Mouse (Mus musculus): ENCODE measurements around the gene Usp4. TPM values are rescaled to one million over a fixed set of nuclear protein-coding genes. Genes with fewer than 3 reads are reported as not detected.

Usp4 gene
- polyA plus RNA-seq, 1 experiment = 74.1 TPM

GRCm38 (mm10) chr9:108388601-108389000, 40.9 kb downstream of the Usp4 start:
- H3K27ac ChIP-seq (ENCODE audit: insufficient read depth, low read depth, low read length) = 0 out of 2 replicates have a peak overlapping the region, but pooled peaks have one; percentile 14
- H3K4me1 ChIP-seq (ENCODE audit: control insufficient read depth, insufficient read depth, low read length) = peaks cover 3% of the 10 kb centered on the region; the same call in 1 of the 2 replicates
- peak; percentile 62 for DNase-seq
- 62% methylated on average over 10 of the region's 10 CpGs for WGBS
- H3K27me3 ChIP-seq (replicated peaks; ENCODE audit: control insufficient read depth, insufficient read depth, low read length) = no peaks in the 10 kb centered on the region
- peaks cover 1% of the 10 kb centered on the region; the same call in 1 of the 2 replicates for H3K36me3 ChIP-seq (ENCODE audit: control insufficient read depth, insufficient read depth, low read length)
- H3K4me3 ChIP-seq (ENCODE audit: insufficient read depth, low read depth, low read length) = no peak overlapping the region
- TF ChIP-seq POLR2A (IDR thresholded peaks at IDR 0.05; ENCODE audit: low read depth, low read length) (no peak), CTCF (conservative IDR thresholded peaks at IDR 0.05; ENCODE audit: insufficient read depth, insufficient read length, low read depth, low read length) (no peak)

DNA sequence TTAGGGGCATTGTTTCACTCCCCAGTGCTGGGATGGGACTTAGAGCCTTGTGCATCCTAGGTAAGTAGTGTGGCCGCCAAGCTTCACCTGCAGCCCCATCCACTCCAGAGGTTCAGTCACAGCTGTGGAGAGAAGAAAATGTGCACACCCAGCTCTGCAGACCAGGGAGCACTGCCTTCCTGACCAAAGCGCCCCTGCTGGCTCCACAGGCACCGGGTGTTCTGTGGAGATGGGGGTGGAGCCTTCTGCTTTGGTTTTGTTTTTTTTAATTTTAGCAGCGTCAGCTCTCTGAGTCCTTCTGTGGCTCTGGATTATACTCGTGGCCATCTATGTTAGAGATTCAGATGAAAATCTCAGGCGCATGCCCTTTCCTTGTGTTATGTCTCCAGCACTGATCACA, 41.6 kb downstream of the Usp4 start:
- 53% methylated on average over 6 of the region's 6 CpGs for whole genome bisulfite sequencing
- Histone ChIP-seq H3K4me1 (ENCODE audit: control insufficient read depth, insufficient read depth, low read length) (peaks cover 3% of the 10 kb centered on the region; the same call in 1 of the 2 replicates), H3K27me3 (replicated peaks; ENCODE audit: control insufficient read depth, insufficient read depth, low read length) (no peaks in the 10 kb centered on the region), H3K4me3 (ENCODE audit: insufficient read depth, low read depth, low read length) (no peak overlapping the region), H3K36me3 (ENCODE audit: control insufficient read depth, insufficient read depth, low read length) (peaks cover 1% of the 10 kb centered on the region; the same call in 1 of the 2 replicates), H3K27ac (ENCODE audit: insufficient read depth, low read depth, low read length) (no peak overlapping the region)
- TF ChIP-seq POLR2A (IDR thresholded peaks at IDR 0.05; ENCODE audit: low read depth, low read length) (no peak), CTCF (conservative IDR thresholded peaks at IDR 0.05; ENCODE audit: insufficient read depth, insufficient read length, low read depth, low read length) (no peak)
- DNase-seq = peak; percentile 71

- peak; percentile 90 for DNase-seq
- 59% methylated on average over 18 of the region's 18 CpGs for WGBS
These were observed 45.0 kb downstream of the Usp4 start, which contains the start of gene 1700102P08Rik for GRCm38 (mm10) chr9:108392676-108393075. Gene 1700102P08Rik (plus strand): TSS chr9:108392805.

DNA sequence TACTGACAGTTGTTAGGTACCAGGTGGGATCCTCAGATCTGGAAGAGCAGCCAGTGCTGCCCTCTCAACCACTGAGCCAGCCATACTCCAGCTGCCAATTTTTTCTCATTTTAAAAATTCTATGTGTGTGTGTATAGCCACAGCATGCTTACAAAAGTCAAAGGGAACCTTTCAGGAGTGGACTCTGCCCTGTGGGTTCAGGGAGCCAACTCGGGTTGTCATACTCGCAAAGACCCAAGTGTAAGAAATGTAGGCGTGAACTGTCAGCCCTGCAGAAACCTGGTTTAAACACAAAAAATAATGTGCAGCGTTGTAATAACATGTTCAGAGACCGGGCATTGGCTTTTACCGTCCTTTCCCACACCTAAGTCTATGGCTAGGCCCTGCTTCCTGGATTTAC, 46.5 kb downstream of the Usp4 start:
- peak; percentile 78 for DNase-seq
- TF ChIP-seq CTCF (conservative IDR thresholded peaks at IDR 0.05; ENCODE audit: insufficient read depth, insufficient read length, low read depth, low read length) = no peak
- TF ChIP-seq POLR2A (IDR thresholded peaks at IDR 0.05; ENCODE audit: low read depth, low read length) = no peak
- Histone ChIP-seq H3K4me3 (ENCODE audit: insufficient read depth, low read depth, low read length) (no peak overlapping the region), H3K36me3 (ENCODE audit: control insufficient read depth, insufficient read depth, low read length) (peaks cover 1% of the 10 kb centered on the region; the same call in 1 of the 2 replicates), H3K4me1 (ENCODE audit: control insufficient read depth, insufficient read depth, low read length) (peaks cover 4% of the 10 kb centered on the region; the same call in 1 of the 2 replicates), H3K27ac (ENCODE audit: insufficient read depth, low read depth, low read length) (no peak overlapping the region), H3K27me3 (replicated peaks; ENCODE audit: control insufficient read depth, insufficient read depth, low read length) (no peaks in the 10 kb centered on the region)
- 71% methylated on average over 6 of the region's 6 CpGs for WGBS

More at GRCm38 (mm10) chr9:108392676-108393075, 45.0 kb downstream of the Usp4 start, which contains the start of gene 1700102P08Rik:
- peaks cover 7% of the 10 kb centered on the region; the same call in 1 of the 2 replicates for H3K4me1 ChIP-seq (ENCODE audit: control insufficient read depth, insufficient read depth, low read length)
- no peak within 1 kb of the TSS for H3K4me3 ChIP-seq (ENCODE audit: insufficient read depth, low read depth, low read length)
- no peaks in the 10 kb centered on the region for H3K27me3 ChIP-seq (replicated peaks; ENCODE audit: control insufficient read depth, insufficient read depth, low read length)
- H3K36me3 ChIP-seq (ENCODE audit: control insufficient read depth, insufficient read depth, low read length) = peaks cover 1% of the 10 kb centered on the region; the same call in 1 of the 2 replicates
- H3K27ac ChIP-seq (ENCODE audit: insufficient read depth, low read depth, low read length) = no peak within 1 kb of the TSS
- 0 out of 2 replicates have a peak, but pooled peaks have one; percentile 12 for TF ChIP-seq CTCF (conservative IDR thresholded peaks at IDR 0.05; ENCODE audit: insufficient read depth, insufficient read length, low read depth, low read length)
- TF ChIP-seq POLR2A (IDR thresholded peaks at IDR 0.05; ENCODE audit: low read depth, low read length) = no peak

DNA sequence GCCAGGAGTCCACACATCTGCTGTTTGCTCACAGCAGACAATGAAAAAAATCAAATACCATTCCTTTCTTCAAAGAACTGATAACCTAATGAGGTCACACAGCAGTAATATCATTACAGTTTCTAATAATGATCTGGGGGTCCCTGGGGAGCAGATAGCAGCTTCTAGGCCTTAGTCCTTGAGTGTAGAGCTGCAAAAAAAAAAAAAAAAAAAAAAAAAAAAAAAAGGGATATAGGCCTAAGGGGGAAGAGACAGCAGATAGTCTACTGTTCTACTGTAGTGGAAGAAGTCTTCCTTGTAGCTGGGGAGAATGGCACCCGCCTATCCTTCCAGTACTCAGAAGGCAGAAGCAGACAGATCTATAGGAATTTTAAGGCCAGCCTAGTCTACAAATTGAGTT, 47.8 kb downstream of the Usp4 start:
- H3K27ac ChIP-seq (ENCODE audit: insufficient read depth, low read depth, low read length) = no peak overlapping the region
- DNase-seq = no peak
- WGBS = 93% methylated on average over 1 of the region's 1 CpGs
- H3K36me3 ChIP-seq (ENCODE audit: control insufficient read depth, insufficient read depth, low read length) = peaks cover 1% of the 10 kb centered on the region; the same call in 1 of the 2 replicates
- no peak for TF ChIP-seq CTCF (conservative IDR thresholded peaks at IDR 0.05; ENCODE audit: insufficient read depth, insufficient read length, low read depth, low read length)
- no peak for TF ChIP-seq POLR2A (IDR thresholded peaks at IDR 0.05; ENCODE audit: low read depth, low read length)
- no peak overlapping the region for H3K4me3 ChIP-seq (ENCODE audit: insufficient read depth, low read depth, low read length)
- H3K27me3 ChIP-seq (replicated peaks; ENCODE audit: control insufficient read depth, insufficient read depth, low read length) = no peaks in the 10 kb centered on the region
- peaks cover 4% of the 10 kb centered on the region; the same call in 1 of the 2 replicates for H3K4me1 ChIP-seq (ENCODE audit: control insufficient read depth, insufficient read depth, low read length)

- no peak for DNase-seq
- Histone ChIP-seq H3K27ac (ENCODE audit: insufficient read depth, low read depth, low read length) (no peak overlapping the region), H3K27me3 (replicated peaks; ENCODE audit: control insufficient read depth, insufficient read depth, low read length) (no peaks in the 10 kb centered on the region), H3K4me1 (ENCODE audit: control insufficient read depth, insufficient read depth, low read length) (peaks cover 10% of the 10 kb centered on the region; the same call in 1 of the 2 replicates), H3K4me3 (ENCODE audit: insufficient read depth, low read depth, low read length) (no peak overlapping the region), H3K36me3 (ENCODE audit: control insufficient read depth, insufficient read depth, low read length) (no peaks in the 10 kb centered on the region)
- 94% methylated on average over 3 of the region's 3 CpGs for WGBS
- TF ChIP-seq CTCF (conservative IDR thresholded peaks at IDR 0.05; ENCODE audit: insufficient read depth, insufficient read length, low read depth, low read length) (no peak), POLR2A (IDR thresholded peaks at IDR 0.05; ENCODE audit: low read depth, low read length) (no peak)
These were observed 50.7 kb downstream of the Usp4 start for GRCm38 (mm10) chr9:108398324-108398723.

DNA sequence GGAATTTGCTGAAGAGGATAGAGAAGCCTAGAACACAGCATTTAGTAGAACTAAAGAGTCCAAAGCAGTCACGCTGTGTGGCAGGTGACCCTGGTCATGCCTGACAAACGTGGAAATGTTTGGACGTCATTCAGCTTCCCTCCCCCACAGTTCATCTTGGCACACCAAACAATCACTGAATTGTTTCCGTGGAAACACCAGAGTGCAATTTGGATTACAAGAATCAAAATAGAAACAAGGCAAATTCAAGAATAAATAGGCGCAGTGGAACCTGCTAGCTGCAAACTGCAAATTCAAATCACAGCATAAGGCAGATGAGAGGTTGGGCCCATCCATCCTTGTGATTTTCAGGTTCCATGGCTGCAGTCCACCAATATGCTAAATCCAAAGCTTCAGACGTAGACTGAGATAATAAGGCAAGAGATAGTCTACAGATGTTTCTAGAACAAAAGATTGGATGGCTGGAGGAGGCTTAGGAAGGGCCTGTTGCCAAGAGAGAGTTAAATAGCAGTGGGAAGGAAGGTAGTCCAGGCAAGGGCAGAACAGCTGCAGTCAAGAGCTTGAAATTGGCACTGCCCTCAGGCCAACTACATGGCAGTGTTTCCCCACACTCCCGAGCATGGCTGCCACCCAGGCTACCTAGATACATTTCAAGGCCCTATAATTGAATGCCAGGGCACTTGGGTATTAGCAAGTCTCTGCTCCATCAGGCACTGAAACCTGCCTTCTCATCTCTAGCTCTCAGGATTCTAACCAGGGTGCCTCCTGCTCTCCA, 53.7 kb downstream of the Usp4 start:
- peak; percentile 79 for DNase-seq
- H3K4me3 ChIP-seq (ENCODE audit: insufficient read depth, low read depth, low read length) = no peak overlapping the region
- peaks cover 6% of the 10 kb centered on the region; the same call in 1 of the 2 replicates for H3K4me1 ChIP-seq (ENCODE audit: control insufficient read depth, insufficient read depth, low read length)
- H3K36me3 ChIP-seq (ENCODE audit: control insufficient read depth, insufficient read depth, low read length) = no peaks in the 10 kb centered on the region
- 42% methylated on average over 7 of the region's 7 CpGs for WGBS
- H3K27ac ChIP-seq (ENCODE audit: insufficient read depth, low read depth, low read length) = peak overlapping the region; percentile 3; the same call in 1 of the 2 replicates
- TF ChIP-seq POLR2A (IDR thresholded peaks at IDR 0.05; ENCODE audit: low read depth, low read length) = no peak
- no peak for TF ChIP-seq CTCF (conservative IDR thresholded peaks at IDR 0.05; ENCODE audit: insufficient read depth, insufficient read length, low read depth, low read length)
- H3K27me3 ChIP-seq (replicated peaks; ENCODE audit: control insufficient read depth, insufficient read depth, low read length) = no peaks in the 10 kb centered on the region

Measured in kidney, adult 2 months (tissue).